Mouse (Mus musculus) thymus, adult 2 months (tissue): ENCODE measurements at regions not wholly inside any gene's neighbourhood (a gene's known extent, or its start where the extent isn't known, plus 50 kb on each side); places are given as distances from the start of the nearest gene placed in this dataset.

Source experiments
- CTCF ChIP-seq: fragments of 200-500 bp; IDR thresholded peaks from 2 replicates; pipeline ENCODE4 v1.5.1; 2012; ENCODE audit warnings: mild to moderate bottlenecking, control low read depth, low read length, moderate library complexity, borderline replicate concordance; ENCODE audit not compliant: control insufficient read depth, poor library complexity, insufficient read depth; ENCODE audit errors: extremely low read depth
- POLR2A ChIP-seq: fragments of 200-500 bp; IDR thresholded peaks from 2 replicates; pipeline ENCODE4 v1.6.1; 2012; ENCODE audit warnings: mild to moderate bottlenecking, low read length, control low read depth, moderate library complexity; ENCODE audit not compliant: control insufficient read depth, poor library complexity, insufficient read depth; ENCODE audit errors: extremely low read depth

DNA sequence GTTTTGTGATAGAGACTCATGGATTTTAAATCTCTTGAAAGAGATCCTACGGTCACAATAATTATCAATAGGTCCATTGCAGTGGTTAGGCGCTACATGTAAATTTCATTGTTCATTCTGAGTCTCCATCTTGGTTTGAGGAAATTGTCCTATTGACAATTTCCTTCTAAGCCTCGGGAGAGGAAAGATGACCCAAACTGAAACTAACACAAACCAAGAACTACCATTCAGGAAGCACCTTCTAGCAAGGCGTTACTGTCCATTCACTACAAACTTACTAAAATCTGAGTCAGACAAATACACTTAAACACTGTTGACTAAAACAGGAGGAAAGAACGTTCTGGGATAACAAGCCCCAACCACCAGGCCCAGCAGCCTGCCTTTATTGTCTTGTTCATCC is 140.1 kb upstream of the Olig3 start:
- TF ChIP-seq POLR2A (no peak), CTCF (no peak)
